ENCODE assay signal across 15 mouse cellular contexts in genomic region chr12:12906771-12907170, GRCm38 (mm10). TPM values are rescaled to one million over a fixed set of nuclear protein-coding genes. Genes with fewer than 3 reads are reported as not detected.
DNase-seq lines count a peak whose midpoint lies in the region; ATAC-seq and TF ChIP-seq lines count a peak whose summit lies in the region.
"Had no signal": no experiment of that assay in that cellular context is flagged by ENCODE, and none has a peak within 500 bp of the region (broad histone marks: within the 10 kb centered on the region; RNA-seq: fewer than 3 reads in every experiment).

No protein-coding gene starts in this region.

- no peak for TF ChIP-seq CTCF in lung, embryonic 14.5 days (IDR thresholded peaks at IDR 0.05; ENCODE audit: low read depth)

- no peaks in the 10 kb centered on the region for H3K27me3 ChIP-seq in lung, embryonic 14.5 days (ENCODE audit: insufficient read depth, low read length)
- no peaks in the 10 kb centered on the region for H3K27me3 ChIP-seq in forebrain, embryonic 15.5 days
- H3K27me3 ChIP-seq in limb, embryonic 12.5 days: no peaks in the 10 kb centered on the region

- H3K9me3 ChIP-seq in lung, embryonic 14.5 days (ENCODE audit: low read depth, low read length): no peaks in the 10 kb centered on the region
- no peaks in the 10 kb centered on the region for H3K9me3 ChIP-seq in forebrain, embryonic 15.5 days
- no peaks in the 10 kb centered on the region for H3K9me3 ChIP-seq in limb, embryonic 12.5 days
- H3K9me3 ChIP-seq: heart, embryonic 13.5 days had no signal

- DNase-seq in lung, embryonic 14.5 days: peak; percentile 61
- no peak for DNase-seq in lung, postnatal 14 days
- peak; percentile 7 for DNase-seq in right cerebral cortex, postnatal 25 days
- DNase-seq in right cerebral cortex, postnatal 14 days: no peak
- no peak for DNase-seq in left cerebral cortex, postnatal 36 days (ENCODE audit: low spot score in 2 of 2)
- DNase-seq: adrenal gland, adult 2 months; embryo, embryonic 11 days; heart, postnatal 4 days; kidney, adult 11 months; thymus, postnatal 14 days had no signal

- H3K36me3 ChIP-seq in lung, embryonic 14.5 days (ENCODE audit: insufficient read depth): no peaks in the 10 kb centered on the region
- no peaks in the 10 kb centered on the region for H3K36me3 ChIP-seq in forebrain, embryonic 15.5 days
- no peaks in the 10 kb centered on the region for H3K36me3 ChIP-seq in limb, embryonic 12.5 days
- H3K36me3 ChIP-seq: heart, embryonic 13.5 days had no signal

- no peak overlapping the region for H3K4me3 ChIP-seq in lung, embryonic 14.5 days (ENCODE audit: low read depth, low read length)
- no peak overlapping the region for H3K4me3 ChIP-seq in forebrain, embryonic 15.5 days
- no peak overlapping the region for H3K4me3 ChIP-seq in limb, embryonic 12.5 days (replicated peaks)
- H3K4me3 ChIP-seq: heart, embryonic 13.5 days had no signal

- peak overlapping the region; percentile 60; the same call in 1 of the 2 replicates for H3K27ac ChIP-seq in lung, embryonic 14.5 days (ENCODE audit: low read depth)
- H3K27ac ChIP-seq in forebrain, embryonic 15.5 days (replicated peaks): peak overlapping the region; percentile 63
- peak overlapping the region; percentile 0; the same call in 1 of the 2 replicates for H3K27ac ChIP-seq in limb, embryonic 12.5 days
- H3K27ac ChIP-seq: heart, embryonic 13.5 days had no signal

- 20% methylated on average over 6 of the region's 6 CpGs for WGBS in lung, embryonic 14.5 days
- 50% methylated on average over 6 of the region's 6 CpGs for WGBS in forebrain, embryonic 15.5 days
- WGBS in limb, embryonic 12.5 days: 20% methylated on average over 6 of the region's 6 CpGs

- no peak overlapping the region for H3K4me2 ChIP-seq in lung, embryonic 14.5 days
- H3K4me2 ChIP-seq in forebrain, embryonic 15.5 days (replicated peaks): no peak overlapping the region
- no peak overlapping the region for H3K4me2 ChIP-seq in limb, embryonic 12.5 days
- H3K4me2 ChIP-seq: heart, embryonic 13.5 days had no signal

- intact Hi-C loops in left cerebral cortex, postnatal 36 days (cut with DNase I): no loop called here

- H3K4me1 ChIP-seq in lung, embryonic 14.5 days (ENCODE audit: insufficient read depth): peaks cover 18% of the 10 kb centered on the region
- H3K4me1 ChIP-seq in forebrain, embryonic 15.5 days: peaks cover 42% of the 10 kb centered on the region
- peaks cover 29% of the 10 kb centered on the region for H3K4me1 ChIP-seq in limb, embryonic 12.5 days (replicated peaks)

- no peak; the same call in 1 of the 2 replicates for ATAC-seq in lung, embryonic 14.5 days (ENCODE audit: insufficient read depth)
- ATAC-seq in forebrain, embryonic 15.5 days (replicated peaks): no peak
- no peak for ATAC-seq in limb, embryonic 12.5 days (ENCODE audit: insufficient number of reproducible peaks, insufficient read depth, low FRiP score, low TSS enrichment, low read depth)
- ATAC-seq: CD4-positive, CD25-positive, alpha-beta regulatory T cell, adult 4 months had no signal

- no peak overlapping the region for H3K9ac ChIP-seq in lung, embryonic 14.5 days
- H3K9ac ChIP-seq in forebrain, embryonic 15.5 days (replicated peaks): no peak overlapping the region
- no peak overlapping the region for H3K9ac ChIP-seq in limb, embryonic 12.5 days (replicated peaks)
- H3K9ac ChIP-seq: heart, embryonic 13.5 days had no signal

RNA-seq across cellular contexts. Expression of gene Mycn, which starts 34.9 kb away (rescaled TPM):
- polyA plus RNA-seq in lung, embryonic 14.5 days (2014; fragmentation: Nextera tagmentation; extraction: Ambion mirVana): 64.2 and 70.7 TPM in 2 replicates
- 162 and 167 TPM in 2 replicates for polyA plus RNA-seq in forebrain, embryonic 15.5 days (2015; fragmentation: Nextera tagmentation; extraction: Ambion mirVana)
- 115 and 129 TPM in 2 replicates for polyA plus RNA-seq in limb, embryonic 12.5 days (2016; fragmentation: Nextera tagmentation; extraction: Ambion mirVana)
- 10 to 100 TPM in 1 of 2 experiments, 1 to 10 TPM in 1; 9.8 to 12.7 TPM for total RNA-seq in left cerebral cortex, postnatal 36 days (2021)
- total RNA-seq: MEL had no signal
- polyA plus RNA-seq: CD4-positive, CD25-positive, alpha-beta regulatory T cell, adult 4 months had no signal

Comparison
In these comparisons a context has a peak if more than half of its experiments do, and no peak if none do; other contexts are left out.
1. DNase-seq: peak in lung, embryonic 14.5 days (single experiment) and right cerebral cortex, postnatal 25 days (single experiment); none in lung, postnatal 14 days (single experiment), right cerebral cortex, postnatal 14 days (single experiment) and left cerebral cortex, postnatal 36 days (0 of 2).
2. H3K27ac ChIP-seq: peak in every context shown above with its lines; median percentile 63 in forebrain, embryonic 15.5 days; 60 in lung, embryonic 14.5 days; 0 in limb, embryonic 12.5 days.